Mouse (Mus musculus) stomach, embryonic 15.5 days (tissue): ENCODE data around the gene Adora2a. TPM values are rescaled to one million over a fixed set of nuclear protein-coding genes. Genes with fewer than 3 reads are reported as not detected.
A peak's percentile ranks its signal among the peaks of the same experiment; 100 is the strongest.
"Not testable (repeated sequence)": the region's sequence is repeated elsewhere in the genome, so short reads cannot be mapped to it uniquely, and the experiment has no call there.

Source experiments
- ATAC-seq: fragments of 200-750 bp; cut with Nextera tagmentation; 2 replicates; pipeline ENCODE4 v1.8.0; 2017; ENCODE audit warnings: low read depth, moderate number of reproducible peaks, moderate TSS enrichment; ENCODE audit not compliant: insufficient read depth, low FRiP score
- H3K27ac ChIP-seq: fragments of 300-500 bp; sonication (generic); 2 replicates; pipeline ENCODE4 v1.5.1; 2015; ENCODE audit warnings: mild to moderate bottlenecking, inconsistent platforms
- H3K27me3 ChIP-seq: fragments of 300-500 bp; sonication (generic); replicated peaks from 2 replicates; pipeline ENCODE4 v1.6.1; 2015; ENCODE audit warnings: inconsistent platforms
- H3K36me3 ChIP-seq: fragments of 300-500 bp; sonication (generic); 2 replicates; pipeline ENCODE4 v1.6.1; 2015; ENCODE audit warnings: inconsistent platforms
- H3K4me1 ChIP-seq: fragments of 300-500 bp; sonication (generic); 2 replicates; pipeline ENCODE4 v1.6.1; 2015; ENCODE audit warnings: inconsistent platforms
- H3K4me2 ChIP-seq: fragments of 300-500 bp; sonication (generic); 2 replicates; pipeline ENCODE4 v1.6.1; 2015; ENCODE audit warnings: mild to moderate bottlenecking, inconsistent platforms
- H3K4me3 ChIP-seq: fragments of 300-500 bp; sonication (generic); replicated peaks from 2 replicates; pipeline ENCODE4 v1.5.1; 2015; ENCODE audit warnings: inconsistent platforms
- H3K9ac ChIP-seq: fragments of 300-500 bp; sonication (generic); 2 replicates; pipeline ENCODE4 v1.6.1; 2015; ENCODE audit warnings: inconsistent platforms
- H3K9me3 ChIP-seq: fragments of 300-500 bp; sonication (generic); 2 replicates; pipeline ENCODE4 v1.6.1; 2016; ENCODE audit warnings: inconsistent platforms
- WGBS: fragments of 180-500 bp; shearing (Covaris S2); methylation state at CpG from one replicate; pipeline ENCODE4 v1.1.7; 2015; 5-methylcytosine and 5-hydroxymethylcytosine counted together
- polyA plus RNA-seq: library from polyadenylated mRNA; unstranded; fragments of >200 nt; fragmentation: Nextera tagmentation; extraction: Ambion mirVana; gene quantifications from 2 replicates; pipeline ENCODE4 v1.2.1, GENCODE M21; 2015

Gene Adora2a
- 2.6 and 2.9 TPM in 2 replicates for polyA plus RNA-seq

DNA sequence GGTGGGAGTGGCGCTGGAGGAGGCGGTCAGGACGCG lies at the start of gene Adora2a:
TSS of gene Adora2a (plus strand) at position 6 of the 36 bp plus-strand sequence.
- Histone ChIP-seq H3K36me3 (no peaks in the 10 kb centered on the region), H3K4me2 (peak within 1 kb of the TSS; percentile 93), H3K9me3 (no peaks in the 10 kb centered on the region), H3K27me3 (peaks cover 22% of the 10 kb centered on the region), H3K9ac (peak within 1 kb of the TSS; percentile 25), H3K4me3 (peak within 1 kb of the TSS; percentile 52), H3K4me1 (peaks cover 23% of the 10 kb centered on the region), H3K27ac (no peak within 1 kb of the TSS)
- no peak for ATAC-seq
- WGBS, result 0% methylated on average over 4 of the region's 4 CpGs

DNA sequence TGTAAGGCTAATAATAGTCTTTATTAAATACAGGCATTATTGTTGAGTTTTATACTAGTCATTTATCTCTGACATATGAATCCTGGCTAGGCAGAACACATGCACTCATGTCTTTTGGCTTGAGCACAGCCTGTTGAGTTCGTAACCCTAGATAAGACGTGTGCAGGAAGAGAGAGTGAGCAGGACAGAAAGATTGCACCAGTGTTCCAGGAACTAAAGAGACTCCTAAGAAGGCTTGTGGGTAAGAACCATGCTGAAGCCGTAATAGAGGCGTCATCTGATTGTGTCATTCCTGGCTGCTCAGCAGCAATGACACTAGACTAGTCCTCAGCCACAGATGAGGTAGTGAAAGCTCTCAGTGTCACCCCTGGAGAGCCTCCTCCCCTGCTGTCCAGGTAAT lies 43.7 kb upstream of the Adora2a start:
- no peak overlapping the region for H3K27ac ChIP-seq
- H3K27me3 ChIP-seq, result no peaks in the 10 kb centered on the region
- no peaks in the 10 kb centered on the region for H3K9me3 ChIP-seq
- WGBS, result 85% methylated on average over 4 of the region's 4 CpGs
- H3K4me3 ChIP-seq, result no peak overlapping the region
- ATAC-seq, result no peak
- 0 out of 2 replicates have a peak, but pooled peaks cover 13% of the 10 kb centered on the region for H3K36me3 ChIP-seq
- no peak overlapping the region for H3K4me2 ChIP-seq
- no peaks in the 10 kb centered on the region for H3K4me1 ChIP-seq
- no peak overlapping the region for H3K9ac ChIP-seq

DNA sequence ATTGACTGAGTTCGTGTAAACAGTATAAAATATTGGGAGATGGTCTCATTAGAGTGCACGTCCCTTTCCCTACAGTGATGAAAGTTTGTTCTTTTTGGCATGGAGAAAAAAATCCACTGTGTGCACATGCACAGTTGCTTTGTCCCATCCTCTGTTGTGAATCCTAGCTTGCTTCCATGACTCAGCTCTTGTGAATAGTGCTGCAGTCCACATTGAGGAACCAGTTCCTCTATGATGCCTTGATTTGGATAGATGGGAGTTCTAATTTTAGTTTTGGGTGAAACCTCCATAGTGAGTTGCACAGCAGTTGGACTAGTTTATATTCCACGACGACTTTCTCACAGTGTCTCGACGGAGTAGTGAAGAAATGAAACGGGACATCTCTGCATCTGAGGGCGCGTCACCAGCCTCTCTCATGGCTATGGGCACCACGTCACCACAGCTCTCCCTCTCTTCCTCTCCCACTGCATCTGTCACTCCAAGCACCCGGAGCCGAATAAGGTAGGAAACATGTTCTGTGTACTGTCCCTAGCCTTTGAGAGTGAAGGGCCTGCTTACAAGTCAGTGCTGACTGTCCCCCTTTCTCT lies 40.2 kb upstream of the Adora2a start:
- WGBS, result 86% methylated on average over 12 of the region's 12 CpGs
- Histone ChIP-seq H3K9ac (no peak overlapping the region), H3K4me1 (no peaks in the 10 kb centered on the region), H3K4me3 (no peak overlapping the region), H3K27ac (no peak overlapping the region), H3K4me2 (no peak overlapping the region), H3K27me3 (no peaks in the 10 kb centered on the region), H3K9me3 (no peaks in the 10 kb centered on the region), H3K36me3 (0 out of 2 replicates have a peak, but pooled peaks cover 10% of the 10 kb centered on the region)
- ATAC-seq, result no peak

DNA sequence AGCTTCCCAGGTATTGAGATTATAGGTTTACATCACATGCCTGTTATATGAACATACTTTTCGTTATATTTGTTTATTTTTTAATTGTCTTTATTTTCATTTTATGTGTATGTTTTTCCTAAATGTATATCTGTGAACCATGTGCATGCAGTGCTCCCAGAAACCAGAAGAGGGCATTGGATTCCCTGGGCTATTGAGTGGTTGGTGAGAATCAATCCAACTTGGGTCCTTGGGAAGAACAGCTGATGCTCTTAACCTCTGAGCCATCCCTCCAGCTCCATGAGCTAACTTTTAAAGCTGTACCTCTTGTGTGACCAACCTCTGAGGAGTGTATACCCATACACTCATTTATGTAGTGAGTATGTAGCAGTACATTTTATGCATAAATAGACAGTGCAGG lies 39.2 kb upstream of the Adora2a start:
- no peak for ATAC-seq
- Histone ChIP-seq H3K9ac (no peak overlapping the region), H3K9me3 (no peaks in the 10 kb centered on the region), H3K4me1 (no peaks in the 10 kb centered on the region), H3K27ac (no peak overlapping the region), H3K27me3 (no peaks in the 10 kb centered on the region), H3K4me3 (no peak overlapping the region), H3K36me3 (peaks cover 10% of the 10 kb centered on the region; the same call in 1 of the 2 replicates), H3K4me2 (no peak overlapping the region)
- 69% methylated on average over 1 of the region's 1 CpGs for WGBS

DNA sequence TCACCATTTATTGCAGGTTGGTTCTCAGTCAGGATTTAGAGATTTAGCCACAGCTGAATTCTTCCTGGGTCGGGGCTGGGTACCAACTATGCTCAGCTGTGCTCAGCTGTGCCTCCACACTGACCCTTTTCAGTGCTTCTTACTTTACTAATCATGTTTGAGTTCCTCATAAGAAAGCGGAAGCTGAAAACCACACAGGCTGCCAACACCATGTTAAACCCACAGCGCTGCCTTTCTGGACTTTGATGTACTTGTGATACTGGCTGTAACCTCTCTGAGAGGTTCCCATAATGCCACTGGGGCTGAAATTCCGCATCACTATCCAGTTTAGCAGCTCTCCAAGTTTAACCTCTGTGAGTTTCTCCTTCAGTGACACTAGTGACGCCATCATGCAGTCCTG lies 34.0 kb upstream of the Adora2a start:
- Histone ChIP-seq H3K27ac (no peak overlapping the region), H3K4me3 (no peak overlapping the region), H3K27me3 (no peaks in the 10 kb centered on the region), H3K4me2 (no peak overlapping the region), H3K36me3 (peaks cover 9% of the 10 kb centered on the region; the same call in 1 of the 2 replicates), H3K9me3 (no peaks in the 10 kb centered on the region), H3K4me1 (no peaks in the 10 kb centered on the region), H3K9ac (no peak overlapping the region)
- WGBS, result 89% methylated on average over 5 of the region's 5 CpGs
- ATAC-seq, result no peak

DNA sequence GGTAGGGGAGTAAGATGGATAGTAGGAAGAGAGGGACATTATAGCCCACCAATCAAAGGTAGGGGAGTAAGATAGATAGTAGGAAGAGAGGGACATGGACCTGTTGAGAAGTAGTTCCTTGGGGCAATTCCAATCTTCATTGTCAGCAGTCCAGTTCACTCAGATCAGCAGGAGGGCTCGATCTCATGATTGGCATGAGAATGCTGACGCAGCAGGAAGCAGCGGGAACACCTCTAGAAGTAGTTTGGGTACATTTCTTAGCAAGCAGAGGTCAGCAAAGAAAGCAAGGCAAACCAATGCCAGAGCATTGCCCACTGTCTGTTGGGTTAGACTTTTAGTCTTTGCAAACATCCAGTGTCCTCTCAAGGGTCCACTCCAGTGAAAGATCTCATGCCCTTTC lies 32.9 kb upstream of the Adora2a start:
- H3K9me3 ChIP-seq, result no peaks in the 10 kb centered on the region

DNA sequence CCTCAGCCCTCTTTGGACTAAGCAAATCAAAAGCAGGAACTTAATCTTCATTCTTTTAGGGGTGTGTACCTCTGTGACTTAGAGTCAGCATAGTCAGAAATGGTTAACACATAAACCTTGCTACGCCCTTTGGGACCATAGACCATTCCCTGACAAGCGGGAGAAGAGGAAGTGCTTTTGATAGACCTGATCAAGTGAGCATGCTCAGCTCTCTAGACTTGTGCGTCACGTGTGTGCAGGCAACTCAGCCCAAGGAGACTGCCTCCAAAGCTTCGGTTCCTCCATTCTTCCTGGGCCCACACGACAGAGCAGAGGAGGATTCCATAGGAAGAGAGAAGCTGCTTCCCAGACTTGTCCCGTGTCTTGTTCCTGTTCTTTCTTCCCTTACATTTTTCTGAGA lies 28.1 kb upstream of the Adora2a start:
- ATAC-seq, result no peak
- no peak overlapping the region for H3K27ac ChIP-seq

More for the DNA sequence above, 32.9 kb upstream of the Adora2a start:
- 97% methylated on average over 3 of the region's 3 CpGs for WGBS
- Histone ChIP-seq H3K4me3 (no peak overlapping the region), H3K27me3 (no peaks in the 10 kb centered on the region), H3K36me3 (peaks cover 9% of the 10 kb centered on the region; the same call in 1 of the 2 replicates), H3K9ac (no peak overlapping the region), H3K4me1 (no peaks in the 10 kb centered on the region), H3K27ac (no peak overlapping the region), H3K4me2 (no peak overlapping the region)
- ATAC-seq, result no peak

DNA sequence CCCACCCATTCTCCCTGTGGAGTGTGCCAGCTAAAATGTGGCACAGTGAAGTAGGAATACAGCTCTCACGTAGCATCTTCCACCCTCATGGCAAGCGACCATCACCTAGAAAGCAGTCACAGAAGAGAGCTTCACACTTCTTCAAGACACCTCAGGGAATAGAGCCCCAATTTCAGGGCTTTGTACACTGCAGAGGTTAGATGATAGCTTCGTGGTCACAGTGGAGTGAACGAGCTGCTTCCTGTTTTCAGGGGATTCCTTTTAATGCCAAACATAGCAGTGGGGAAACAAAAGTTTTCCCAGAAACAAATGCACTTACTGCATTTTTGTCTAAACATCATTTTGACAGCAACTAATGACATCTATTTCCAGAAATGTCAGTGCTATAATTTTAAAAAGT lies 27.3 kb upstream of the Adora2a start:
- Histone ChIP-seq H3K9me3 (no peaks in the 10 kb centered on the region), H3K36me3 (no peaks in the 10 kb centered on the region), H3K4me3 (no peak overlapping the region), H3K27ac (no peak overlapping the region), H3K27me3 (no peaks in the 10 kb centered on the region), H3K4me2 (no peak overlapping the region), H3K4me1 (no peaks in the 10 kb centered on the region), H3K9ac (no peak overlapping the region)
- 61% methylated on average over 4 of the region's 4 CpGs for WGBS
- ATAC-seq, result no peak

More for the DNA sequence above, 28.1 kb upstream of the Adora2a start:
- no peaks in the 10 kb centered on the region for H3K4me1 ChIP-seq
- H3K36me3 ChIP-seq, result no peaks in the 10 kb centered on the region
- no peak overlapping the region for H3K4me2 ChIP-seq
- no peaks in the 10 kb centered on the region for H3K27me3 ChIP-seq
- H3K9me3 ChIP-seq, result no peaks in the 10 kb centered on the region
- 73% methylated on average over 7 of the region's 7 CpGs for WGBS
- H3K4me3 ChIP-seq, result no peak overlapping the region
- H3K9ac ChIP-seq, result no peak overlapping the region

DNA sequence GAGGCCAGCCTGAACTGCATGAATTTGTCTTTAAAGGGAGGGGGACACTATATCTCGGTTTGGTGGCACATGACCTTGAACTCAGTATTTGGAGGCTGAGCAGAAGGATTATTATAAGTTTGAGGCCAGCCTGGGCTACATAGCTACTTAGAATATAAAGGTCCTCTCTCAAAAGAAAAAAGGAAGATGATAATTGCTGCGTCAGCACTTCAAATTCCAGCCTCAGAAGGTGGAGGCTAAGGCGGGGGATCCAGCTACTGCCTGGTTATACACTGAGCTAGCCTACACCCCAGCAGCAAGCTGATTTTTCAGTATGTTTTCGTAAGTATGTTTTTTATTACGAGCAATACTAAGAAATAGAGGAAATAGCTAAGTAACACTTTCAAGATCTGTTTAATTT lies 26.0 kb upstream of the Adora2a start:
- WGBS, result 84% methylated on average over 5 of the region's 5 CpGs
- Histone ChIP-seq H3K4me1 (no peaks in the 10 kb centered on the region), H3K9ac (no peak overlapping the region), H3K9me3 (no peaks in the 10 kb centered on the region), H3K27me3 (no peaks in the 10 kb centered on the region), H3K4me3 (no peak overlapping the region), H3K36me3 (no peaks in the 10 kb centered on the region), H3K27ac (no peak overlapping the region), H3K4me2 (no peak overlapping the region)
- no peak for ATAC-seq

DNA sequence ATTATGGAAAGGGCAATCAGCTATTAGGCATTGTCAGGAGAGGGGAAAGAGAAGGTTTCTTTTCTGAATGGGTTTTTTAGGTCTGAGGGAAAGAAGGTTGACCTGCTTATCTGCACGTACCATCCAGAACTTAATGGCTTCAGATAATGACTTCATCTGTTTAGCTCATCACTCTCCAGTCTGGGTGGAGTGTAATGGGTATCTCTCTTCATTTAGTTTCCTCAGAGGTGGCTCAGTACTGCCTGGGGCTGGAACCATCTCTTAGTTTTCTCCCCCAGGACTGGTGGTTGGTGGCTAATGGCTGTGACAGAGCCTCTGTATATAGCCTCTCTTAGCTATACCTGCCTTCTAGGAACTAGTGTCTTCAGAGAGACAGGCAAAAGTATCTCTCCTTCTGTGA lies 25.3 kb upstream of the Adora2a start:
- no peaks in the 10 kb centered on the region for H3K9me3 ChIP-seq
- H3K4me3 ChIP-seq, result no peak overlapping the region
- H3K27ac ChIP-seq, result no peak overlapping the region
- no peak overlapping the region for H3K4me2 ChIP-seq
- no peak overlapping the region for H3K9ac ChIP-seq
- H3K27me3 ChIP-seq, result no peaks in the 10 kb centered on the region
- 77% methylated on average over 1 of the region's 1 CpGs for WGBS
- H3K36me3 ChIP-seq, result no peaks in the 10 kb centered on the region
- ATAC-seq, result no peak
- H3K4me1 ChIP-seq, result no peaks in the 10 kb centered on the region

DNA sequence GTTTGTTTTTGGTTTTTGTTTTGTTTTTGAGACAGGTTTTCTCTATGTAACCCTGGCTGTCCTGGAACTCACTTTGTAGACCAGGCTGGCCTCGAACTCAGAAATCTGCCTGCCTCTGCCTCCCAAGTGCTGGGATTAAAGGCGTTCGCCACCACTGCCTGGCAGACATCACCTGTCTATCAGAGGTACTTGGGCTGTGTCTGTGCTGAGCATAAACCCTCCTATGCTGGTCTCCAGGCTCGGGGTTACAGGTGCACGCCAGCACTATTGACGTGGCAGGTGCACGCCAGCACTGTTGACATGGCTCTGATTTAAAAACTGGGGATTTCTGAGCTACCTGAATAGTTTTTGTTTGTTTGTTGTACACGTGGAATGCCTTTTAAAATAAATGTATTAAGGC lies 24.5 kb upstream of the Adora2a start:
- H3K9ac ChIP-seq, H3K4me1 ChIP-seq, H3K36me3 ChIP-seq, H3K27ac ChIP-seq, H3K9me3 ChIP-seq, H3K27me3 ChIP-seq, ATAC-seq, H3K4me3 ChIP-seq, H3K4me2 ChIP-seq: not testable (repeated sequence)
- WGBS, result 87% methylated on average over 8 of the region's 8 CpGs

DNA sequence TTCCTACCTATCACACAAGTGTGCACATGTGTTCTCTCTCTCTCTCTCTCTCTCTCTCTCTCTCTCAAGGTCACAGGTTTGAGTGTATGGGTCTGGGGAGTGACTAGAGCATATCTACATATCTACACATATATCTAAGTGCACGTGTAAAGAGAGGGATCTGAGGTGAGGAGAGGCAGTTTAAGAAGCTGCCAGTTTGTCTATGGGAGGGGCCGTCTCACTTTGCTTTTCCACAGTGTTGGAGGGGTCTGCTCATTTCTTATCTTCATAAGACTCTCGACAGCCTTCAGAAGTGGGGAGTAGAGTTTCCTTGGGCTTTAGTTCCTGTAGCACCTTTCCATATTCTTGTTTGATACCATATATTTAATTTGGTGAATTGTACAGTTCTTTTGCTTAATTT lies 23.4 kb upstream of the Adora2a start:
- ATAC-seq, result no peak
- no peaks in the 10 kb centered on the region for H3K9me3 ChIP-seq
- 74% methylated on average over 3 of the region's 3 CpGs for WGBS
- H3K27me3 ChIP-seq, result no peaks in the 10 kb centered on the region
- H3K36me3 ChIP-seq, result 0 out of 2 replicates have a peak, but pooled peaks cover 6% of the 10 kb centered on the region
- no peak overlapping the region for H3K9ac ChIP-seq
- H3K4me1 ChIP-seq, result no peaks in the 10 kb centered on the region
- H3K4me3 ChIP-seq, result no peak overlapping the region
- H3K4me2 ChIP-seq, result no peak overlapping the region
- no peak overlapping the region for H3K27ac ChIP-seq

DNA sequence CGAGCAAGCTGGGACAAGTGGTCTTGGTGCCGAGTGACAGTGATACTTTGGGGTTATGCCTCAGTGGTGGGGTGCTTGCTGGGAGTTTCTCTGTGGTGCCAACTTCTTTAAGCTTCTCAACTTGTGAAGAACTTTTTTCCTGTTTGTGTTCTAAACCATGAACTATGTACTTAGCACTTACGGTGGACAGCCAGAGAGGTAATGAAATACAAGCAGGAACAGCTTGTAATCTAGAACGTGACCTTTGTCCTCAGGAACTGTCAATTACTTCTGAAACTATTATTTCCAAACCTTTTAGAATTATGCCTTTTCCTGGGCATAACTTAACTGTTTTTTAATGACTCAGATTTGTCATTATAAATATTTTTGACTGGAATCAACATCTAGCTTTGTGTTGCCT lies 22.3 kb upstream of the Adora2a start:
- no peaks in the 10 kb centered on the region for H3K4me1 ChIP-seq
- no peak overlapping the region for H3K9ac ChIP-seq
- no peak overlapping the region for H3K4me3 ChIP-seq
- H3K4me2 ChIP-seq, result no peak overlapping the region
- 61% methylated on average over 4 of the region's 4 CpGs for WGBS
- H3K9me3 ChIP-seq, result no peaks in the 10 kb centered on the region
- H3K36me3 ChIP-seq, result 0 out of 2 replicates have a peak, but pooled peaks cover 6% of the 10 kb centered on the region
- no peak overlapping the region for H3K27ac ChIP-seq
- H3K27me3 ChIP-seq, result no peaks in the 10 kb centered on the region
- ATAC-seq, result no peak
